Mouse (Mus musculus): ENCODE data around the gene Luc7l2.

Gene Luc7l2

GRCm38 (mm10) chr6:38650263-38650937, 99.3 kb downstream of the Luc7l2 start:
- DNase-seq (ENCODE audit: low spot score in 2 of 2) = peak in 1 of 2 experiments; percentile 66
